ENCODE assay signal across 8 mouse cellular contexts in genomic region chrX:106011465-106012159, GRCm38 (mm10). TPM values are rescaled to one million over a fixed set of nuclear protein-coding genes. Genes with fewer than 3 reads are reported as not detected.
DNase-seq lines count a peak whose midpoint lies in the region; ATAC-seq and TF ChIP-seq lines count a peak whose summit lies in the region.

Magt1 (minus strand) TSS chrX:106011906.

- H3K4me3 ChIP-seq in hindbrain, embryonic 16.5 days (ENCODE audit: low read length): peak within 1 kb of the TSS; percentile 57
- H3K4me3 ChIP-seq in left cerebral cortex, adult 2 months: peak within 1 kb of the TSS; percentile 60

- H3K4me2 ChIP-seq in hindbrain, embryonic 16.5 days (ENCODE audit: low read length): peak within 1 kb of the TSS; percentile 61

- H3K36me3 ChIP-seq in hindbrain, embryonic 16.5 days (ENCODE audit: control insufficient read depth, insufficient read depth, low read length): no peaks in the 10 kb centered on the region

- ATAC-seq in hindbrain, embryonic 16.5 days: peak; percentile 93
- ATAC-seq in megakaryocyte, adult 5-6 weeks (ENCODE audit: poor library complexity, severe bottlenecking): peak; percentile 90

- no peaks in the 10 kb centered on the region for H3K27me3 ChIP-seq in hindbrain, embryonic 16.5 days (replicated peaks; ENCODE audit: control insufficient read depth, insufficient read depth, low read length)

- peak within 1 kb of the TSS; percentile 62 for H3K9ac ChIP-seq in hindbrain, embryonic 16.5 days (ENCODE audit: low read depth, low read length)

- WGBS in hindbrain, embryonic 16.5 days: 21% methylated on average over 41 of the region's 45 CpGs

- no peak for TF ChIP-seq CTCF in left cerebral cortex, adult 2 months (IDR thresholded peaks at IDR 0.05)

- peak within 1 kb of the TSS; percentile 76 for H3K27ac ChIP-seq in hindbrain, embryonic 16.5 days (ENCODE audit: low read depth, low read length)
- H3K27ac ChIP-seq in left cerebral cortex, adult 2 months: peak within 1 kb of the TSS; percentile 89

- H3K4me1 ChIP-seq in hindbrain, embryonic 16.5 days (ENCODE audit: control insufficient read depth, insufficient read depth, low read depth, low read length): peaks cover 3% of the 10 kb centered on the region; the same call in 1 of the 2 replicates

- intact Hi-C loops in left cerebral cortex, adult 2 months (cut with DNase I): loop anchor here (5.0 kb wide), 2 partner anchors 84 to 889 kb away; partner anchors contain the start of genes Atrx and Magee1

- H3K9me3 ChIP-seq in hindbrain, embryonic 16.5 days (ENCODE audit: control insufficient read depth, low read length): no peaks in the 10 kb centered on the region

- DNase-seq in WW6 (ENCODE audit: low read depth, low spot score): peak; percentile 61
- peak; percentile 51 to 67 for DNase-seq in cerebellum, postnatal 4 days (ENCODE audit: low spot score in 2 of 2)
- DNase-seq in gastrocnemius, adult 18-20 months (ENCODE audit: low spot score): peak; percentile 85
- peak; percentile 71 to 81 for DNase-seq in left cerebral cortex, adult 2 months (ENCODE audit: extremely low spot score in 1 of 2, low spot score in 2 of 2)
- peak; percentile 72 to 76 for DNase-seq in right cerebral cortex, adult 2 months (ENCODE audit: low spot score in 2 of 2)
- peak; percentile 86 for DNase-seq in urinary bladder, postnatal 14 days (ENCODE audit: low spot score)

RNA-seq across cellular contexts. Expression of gene Magt1, which starts in this region (rescaled TPM):
- total RNA-seq in gastrocnemius, adult 18-20 months (2021): 10 to 100 TPM; 26.5 to 27.0 TPM
- polyA plus RNA-seq in hindbrain, embryonic 16.5 days (2015; fragmentation: Nextera tagmentation; extraction: Ambion mirVana): 21.4 and 22.7 TPM in 2 replicates
- 10 to 100 TPM; 12.5 to 13.6 TPM for total RNA-seq in left cerebral cortex, adult 2 months (2021)
- 48.6 and 55.6 TPM in 2 replicates for total RNA-seq in megakaryocyte, adult 5-6 weeks (2015)
- total RNA-seq in megakaryocyte, adult 5-6 weeks (2017): 72.5 and 75.7 TPM in 2 replicates

Comparison
In these comparisons a context has a peak if more than half of its experiments do, and no peak if none do; other contexts are left out.
1. Peak in every context shown above with its lines: DNase-seq, ATAC-seq, H3K4me3 ChIP-seq and H3K27ac ChIP-seq.